Mouse (Mus musculus): ENCODE data around the gene Pdlim7. TPM values are rescaled to one million over a fixed set of nuclear protein-coding genes. Genes with fewer than 3 reads are reported as not detected.
A peak's percentile ranks its signal among the peaks of the same experiment; 100 is the strongest.

Gene Pdlim7
- polyA plus RNA-seq, 1 experiment: 84.4 TPM

DNA sequence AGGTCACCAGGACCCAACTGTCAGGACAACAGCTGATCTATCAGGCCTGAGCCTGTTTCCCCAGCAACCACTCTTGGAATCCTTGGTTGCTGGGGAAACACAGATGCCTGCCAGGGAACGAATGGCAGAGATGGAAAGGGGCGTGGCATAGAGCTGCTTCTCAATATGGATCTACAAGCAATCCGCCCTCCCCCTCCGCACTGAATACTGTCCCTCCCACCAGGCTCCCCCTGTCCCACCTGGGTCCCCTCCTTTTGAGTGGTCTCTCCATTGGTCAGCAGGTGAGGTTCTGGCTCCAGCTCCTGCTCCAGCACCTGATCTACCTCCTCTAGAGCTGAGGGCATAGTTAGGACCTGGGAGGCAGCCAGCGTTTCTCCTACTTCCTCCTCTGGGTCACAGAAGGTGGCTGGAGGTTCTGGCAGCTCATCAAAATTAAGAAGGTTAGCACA lies 38.8 kb downstream of the Pdlim7 start:
- H3K9ac ChIP-seq (ENCODE audit: low read depth, poor library complexity, severe bottlenecking): no peak overlapping the region
- no peaks in the 10 kb centered on the region for H3K36me3 ChIP-seq (ENCODE audit: control insufficient read depth, insufficient read depth, low read length, poor library complexity, severe bottlenecking)
- TF ChIP-seq CTCF (IDR thresholded peaks at IDR 0.05; ENCODE audit: low read depth, low read length) (no peak), EP300 (IDR thresholded peaks at IDR 0.05; ENCODE audit: insufficient read depth, low read depth, low read length) (no peak), POLR2A (IDR thresholded peaks at IDR 0.05; ENCODE audit: insufficient read depth, low read length) (no peak)
- no peak overlapping the region for H3K27ac ChIP-seq (ENCODE audit: insufficient read depth, low read length)
- H3K4me3 ChIP-seq (ENCODE audit: low read depth, low read length): no peak overlapping the region
- no peaks in the 10 kb centered on the region for H3K27me3 ChIP-seq (ENCODE audit: control insufficient read depth, insufficient read depth, low read length, poor library complexity, severe bottlenecking)
- no peaks in the 10 kb centered on the region for H3K4me1 ChIP-seq (ENCODE audit: control insufficient read depth, insufficient read depth, low read length)
- H3K9me3 ChIP-seq (replicated peaks; ENCODE audit: control insufficient read depth, insufficient read depth, low read length, poor library complexity, severe bottlenecking): no peaks in the 10 kb centered on the region

DNA sequence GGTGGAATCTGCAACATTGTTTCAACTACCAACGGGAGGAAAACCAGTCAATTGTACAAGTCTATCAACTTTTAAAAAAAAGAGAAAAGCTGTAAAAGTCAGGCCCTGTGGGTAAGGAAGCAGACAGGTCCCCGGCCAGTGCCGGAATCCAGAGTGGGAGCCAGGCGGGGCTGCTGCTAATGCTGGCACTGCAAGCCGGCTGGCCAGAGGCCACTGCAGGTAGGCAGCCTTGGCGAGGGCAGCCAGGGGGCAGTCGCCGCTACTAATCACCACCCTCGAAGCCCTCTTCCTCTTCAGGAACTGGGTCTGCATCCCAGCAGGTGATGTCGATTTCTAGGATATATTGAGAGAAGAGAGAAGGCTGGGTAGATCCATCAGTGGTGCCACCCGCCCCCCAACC lies 39.5 kb downstream of the Pdlim7 start:
- H3K4me1 ChIP-seq (ENCODE audit: control insufficient read depth, insufficient read depth, low read length): no peaks in the 10 kb centered on the region
- H3K4me3 ChIP-seq (ENCODE audit: low read depth, low read length): no peak overlapping the region
- H3K9ac ChIP-seq (ENCODE audit: low read depth, poor library complexity, severe bottlenecking): no peak overlapping the region
- no peaks in the 10 kb centered on the region for H3K36me3 ChIP-seq (ENCODE audit: control insufficient read depth, insufficient read depth, low read length, poor library complexity, severe bottlenecking)
- TF ChIP-seq CTCF (IDR thresholded peaks at IDR 0.05; ENCODE audit: low read depth, low read length) (no peak), EP300 (IDR thresholded peaks at IDR 0.05; ENCODE audit: insufficient read depth, low read depth, low read length) (no peak), POLR2A (IDR thresholded peaks at IDR 0.05; ENCODE audit: insufficient read depth, low read length) (no peak)
- H3K9me3 ChIP-seq (replicated peaks; ENCODE audit: control insufficient read depth, insufficient read depth, low read length, poor library complexity, severe bottlenecking): no peaks in the 10 kb centered on the region
- H3K27ac ChIP-seq (ENCODE audit: insufficient read depth, low read length): no peak overlapping the region
- no peaks in the 10 kb centered on the region for H3K27me3 ChIP-seq (ENCODE audit: control insufficient read depth, insufficient read depth, low read length, poor library complexity, severe bottlenecking)

DNA sequence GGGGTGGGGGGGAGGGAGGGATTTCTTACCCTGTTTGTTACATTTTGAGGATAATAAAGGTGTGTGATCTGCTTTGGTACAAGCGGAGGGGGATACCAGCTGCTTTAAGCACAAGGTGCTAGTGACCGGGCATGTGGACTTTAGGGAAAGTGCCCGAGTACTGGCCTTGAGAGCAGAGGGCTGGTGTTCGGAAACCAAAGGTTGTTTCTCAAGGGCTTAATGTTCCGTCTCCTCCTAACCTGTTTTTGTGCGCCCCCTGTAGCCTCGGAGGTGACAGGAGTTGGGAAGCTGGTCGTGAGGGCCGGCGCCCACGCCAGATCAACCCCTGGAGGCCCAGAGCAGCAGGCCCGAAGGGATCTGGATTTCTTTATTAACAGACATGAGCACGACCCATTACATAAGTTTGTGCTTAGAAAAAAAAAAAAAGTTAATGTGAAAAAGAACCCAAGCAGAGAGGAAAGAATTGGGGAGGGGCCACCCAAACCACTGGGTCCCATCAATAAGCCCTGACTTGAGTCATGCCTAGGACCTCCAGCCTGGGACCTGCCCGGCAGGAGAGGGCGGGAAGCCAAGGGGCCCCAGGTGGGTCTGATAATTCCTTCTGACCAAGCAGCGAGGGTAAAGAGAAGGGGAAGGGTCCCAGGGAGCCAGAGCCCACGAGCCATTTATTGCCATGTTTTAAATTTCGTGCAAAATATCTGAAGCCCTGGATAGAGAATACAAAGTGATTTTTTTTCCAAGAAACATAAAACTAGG lies 40.2 kb downstream of the Pdlim7 start:
- no peaks in the 10 kb centered on the region for H3K27me3 ChIP-seq (ENCODE audit: control insufficient read depth, insufficient read depth, low read length, poor library complexity, severe bottlenecking)
- H3K4me3 ChIP-seq (ENCODE audit: low read depth, low read length): peak overlapping the region; percentile 93
- H3K9ac ChIP-seq (ENCODE audit: low read depth, poor library complexity, severe bottlenecking): peak overlapping the region; percentile 79
- TF ChIP-seq CTCF (IDR thresholded peaks at IDR 0.05; ENCODE audit: low read depth, low read length) (peak; percentile 45), POLR2A (IDR thresholded peaks at IDR 0.05; ENCODE audit: insufficient read depth, low read length) (no peak), EP300 (IDR thresholded peaks at IDR 0.05; ENCODE audit: insufficient read depth, low read depth, low read length) (no peak)
- H3K36me3 ChIP-seq (ENCODE audit: control insufficient read depth, insufficient read depth, low read length, poor library complexity, severe bottlenecking): no peaks in the 10 kb centered on the region
- no peak overlapping the region for H3K27ac ChIP-seq (ENCODE audit: insufficient read depth, low read length)
- H3K9me3 ChIP-seq (replicated peaks; ENCODE audit: control insufficient read depth, insufficient read depth, low read length, poor library complexity, severe bottlenecking): no peaks in the 10 kb centered on the region
- no peaks in the 10 kb centered on the region for H3K4me1 ChIP-seq (ENCODE audit: control insufficient read depth, insufficient read depth, low read length)

DNA sequence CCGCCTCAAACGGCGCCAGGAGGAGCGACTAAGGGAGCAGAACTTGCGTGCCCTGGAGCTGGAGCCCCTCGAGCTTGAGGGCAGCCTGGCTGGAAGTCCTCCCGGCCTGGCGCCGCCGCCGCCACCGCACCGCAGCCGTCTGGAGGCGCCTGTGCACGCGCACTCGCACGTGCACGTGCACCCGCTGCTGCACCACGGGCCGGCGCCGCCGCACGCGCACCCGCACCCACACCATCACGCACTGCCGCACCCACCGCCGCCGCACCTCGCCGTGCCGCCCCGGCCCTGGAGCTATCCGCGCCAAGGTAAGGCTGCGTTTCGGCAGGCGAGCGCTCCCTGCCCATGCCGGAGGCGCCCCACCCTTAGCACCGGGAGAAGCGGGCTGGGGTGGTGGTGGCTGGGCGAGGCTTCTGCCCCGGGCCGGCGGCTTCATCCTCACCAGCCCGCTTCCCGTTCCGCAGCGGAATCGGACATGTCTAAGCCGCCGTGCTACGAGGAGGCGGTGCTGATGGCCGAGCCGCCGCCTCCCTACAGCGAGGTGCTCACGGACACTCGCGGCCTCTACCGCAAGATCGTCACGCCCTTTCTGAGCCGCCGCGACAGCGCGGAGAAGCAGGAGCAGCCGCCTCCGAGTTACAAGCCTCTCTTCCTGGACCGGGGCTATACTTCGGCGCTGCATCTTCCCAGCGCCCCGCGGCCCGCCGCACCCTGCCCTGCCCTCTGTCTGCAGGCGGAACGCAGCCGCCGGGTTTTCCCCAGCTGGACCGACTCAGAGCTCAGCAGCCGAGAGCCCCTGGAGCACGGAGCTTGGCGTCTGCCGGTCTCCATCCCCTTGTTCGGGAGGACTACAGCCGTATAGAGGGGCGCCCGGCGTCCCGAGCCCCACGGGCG lies 41.1 kb downstream of the Pdlim7 start:
- Histone ChIP-seq H3K9ac (ENCODE audit: low read depth, poor library complexity, severe bottlenecking) (peak overlapping the region; percentile 79), H3K27me3 (ENCODE audit: control insufficient read depth, insufficient read depth, low read length, poor library complexity, severe bottlenecking) (no peaks in the 10 kb centered on the region), H3K27ac (ENCODE audit: insufficient read depth, low read length) (no peak overlapping the region), H3K36me3 (ENCODE audit: control insufficient read depth, insufficient read depth, low read length, poor library complexity, severe bottlenecking) (no peaks in the 10 kb centered on the region), H3K9me3 (replicated peaks; ENCODE audit: control insufficient read depth, insufficient read depth, low read length, poor library complexity, severe bottlenecking) (no peaks in the 10 kb centered on the region), H3K4me1 (ENCODE audit: control insufficient read depth, insufficient read depth, low read length) (no peaks in the 10 kb centered on the region), H3K4me3 (ENCODE audit: low read depth, low read length) (peak overlapping the region; percentile 93)
- no peak for TF ChIP-seq EP300 (IDR thresholded peaks at IDR 0.05; ENCODE audit: insufficient read depth, low read depth, low read length)
- TF ChIP-seq POLR2A (IDR thresholded peaks at IDR 0.05; ENCODE audit: insufficient read depth, low read length): no peak
- no peak for TF ChIP-seq CTCF (IDR thresholded peaks at IDR 0.05; ENCODE audit: low read depth, low read length)

DNA sequence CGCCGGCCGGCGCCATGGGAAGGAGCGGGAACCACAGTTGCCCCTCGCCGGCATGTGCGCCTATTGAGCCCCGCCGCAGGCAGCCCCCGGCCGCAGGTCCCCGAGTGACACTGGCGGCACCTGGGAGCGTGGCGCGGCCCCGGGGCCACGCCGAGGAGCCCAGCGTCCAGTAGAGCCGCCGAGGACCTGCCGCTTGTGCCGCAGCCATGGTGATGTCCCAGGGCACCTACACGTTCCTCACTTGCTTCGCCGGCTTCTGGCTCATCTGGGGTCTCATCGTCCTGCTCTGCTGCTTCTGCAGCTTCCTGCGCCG lies 41.7 kb downstream of the Pdlim7 start:
- no peak for TF ChIP-seq EP300 (IDR thresholded peaks at IDR 0.05; ENCODE audit: insufficient read depth, low read depth, low read length)
- no peak for TF ChIP-seq POLR2A (IDR thresholded peaks at IDR 0.05; ENCODE audit: insufficient read depth, low read length)
- TF ChIP-seq CTCF (IDR thresholded peaks at IDR 0.05; ENCODE audit: low read depth, low read length): no peak
- H3K36me3 ChIP-seq (ENCODE audit: control insufficient read depth, insufficient read depth, low read length, poor library complexity, severe bottlenecking): no peaks in the 10 kb centered on the region
- peak overlapping the region; percentile 79 for H3K9ac ChIP-seq (ENCODE audit: low read depth, poor library complexity, severe bottlenecking)
- H3K4me1 ChIP-seq (ENCODE audit: control insufficient read depth, insufficient read depth, low read length): no peaks in the 10 kb centered on the region
- H3K4me3 ChIP-seq (ENCODE audit: low read depth, low read length): peak overlapping the region; percentile 93
- H3K27me3 ChIP-seq (ENCODE audit: control insufficient read depth, insufficient read depth, low read length, poor library complexity, severe bottlenecking): no peaks in the 10 kb centered on the region
- no peaks in the 10 kb centered on the region for H3K9me3 ChIP-seq (replicated peaks; ENCODE audit: control insufficient read depth, insufficient read depth, low read length, poor library complexity, severe bottlenecking)
- H3K27ac ChIP-seq (ENCODE audit: insufficient read depth, low read length): no peak overlapping the region
